Mouse (Mus musculus) forebrain, embryonic 12.5 days (tissue): Measurements from ENCODE around the gene Smlr1. TPM values are rescaled to one million over a fixed set of nuclear protein-coding genes. Genes with fewer than 3 reads are reported as not detected.

Experiments
- ATAC-seq: fragments of 200-750 bp; cut with Nextera tagmentation; 2 replicates; pipeline ENCODE4 v1.8.0; 2017; ENCODE audit warnings: moderate TSS enrichment; ENCODE audit not compliant: low FRiP score
- H3K27ac ChIP-seq: fragments of 300-500 bp; sonication (generic); 2 replicates; pipeline ENCODE4 v1.5.1; 2016; ENCODE audit warnings: mild to moderate bottlenecking
- H3K27me3 ChIP-seq: fragments of 300-500 bp; sonication (generic); 2 replicates; pipeline ENCODE4 v1.6.1; 2016; ENCODE audit warnings: mild to moderate bottlenecking
- H3K36me3 ChIP-seq: fragments of 300-500 bp; sonication (generic); replicated peaks from 2 replicates; pipeline ENCODE4 v1.6.1; 2016; ENCODE audit warnings: mild to moderate bottlenecking
- H3K4me1 ChIP-seq: fragments of 300-500 bp; sonication (generic); 2 replicates; pipeline ENCODE4 v1.6.1; 2016
- H3K4me2 ChIP-seq: fragments of 300-500 bp; sonication (generic); 2 replicates; pipeline ENCODE4 v1.6.1; 2016; ENCODE audit warnings: mild to moderate bottlenecking, moderate library complexity
- H3K4me3 ChIP-seq: fragments of 300-500 bp; sonication (generic); replicated peaks from 2 replicates; pipeline ENCODE4 v1.5.1; 2016; ENCODE audit warnings: mild to moderate bottlenecking
- H3K9ac ChIP-seq: fragments of 300-500 bp; sonication (generic); 2 replicates; pipeline ENCODE4 v1.6.1; 2016; ENCODE audit warnings: mild to moderate bottlenecking
- H3K9me3 ChIP-seq: fragments of 300-500 bp; sonication (generic); 2 replicates; pipeline ENCODE4 v1.6.1; 2016
- WGBS: fragments of 180-500 bp; shearing (Covaris S2); methylation state at CpG from one replicate; pipeline ENCODE4 v1.1.7; 2016; 5-methylcytosine and 5-hydroxymethylcytosine counted together
- polyA plus RNA-seq: library from polyadenylated mRNA; unstranded; fragments of >200 nt; fragmentation: Nextera tagmentation; extraction: Ambion mirVana; gene quantifications from 2 replicates; pipeline ENCODE4 v1.2.1, GENCODE M21; 2016

Smlr1 gene
- not detected in 2 replicates for polyA plus RNA-seq

DNA sequence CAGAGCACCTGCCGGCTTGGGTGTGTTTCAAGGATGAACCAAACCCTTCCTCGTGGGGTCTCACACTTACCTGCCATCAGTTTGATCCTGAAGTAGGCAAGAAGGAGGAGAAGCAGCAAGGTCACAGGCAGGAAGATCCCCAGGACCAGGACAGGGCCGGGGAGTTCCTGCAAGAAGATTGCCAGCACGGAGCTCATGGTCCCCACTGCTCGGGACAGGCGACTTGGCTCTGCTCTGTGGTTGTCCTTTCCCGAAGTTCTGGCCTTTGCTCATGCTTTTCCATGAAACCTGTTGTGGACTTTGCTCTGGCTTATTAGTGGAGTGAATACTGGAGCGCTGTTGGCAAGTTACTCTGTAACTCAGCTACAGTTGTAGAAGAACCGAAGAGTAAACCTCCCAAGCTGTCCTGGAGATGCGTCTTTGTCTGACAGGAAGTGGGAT is at the start of gene Smlr1:
Smlr1 (minus strand) TSS at position 377 of the 441 bp plus-strand sequence.
- no peak for ATAC-seq

DNA sequence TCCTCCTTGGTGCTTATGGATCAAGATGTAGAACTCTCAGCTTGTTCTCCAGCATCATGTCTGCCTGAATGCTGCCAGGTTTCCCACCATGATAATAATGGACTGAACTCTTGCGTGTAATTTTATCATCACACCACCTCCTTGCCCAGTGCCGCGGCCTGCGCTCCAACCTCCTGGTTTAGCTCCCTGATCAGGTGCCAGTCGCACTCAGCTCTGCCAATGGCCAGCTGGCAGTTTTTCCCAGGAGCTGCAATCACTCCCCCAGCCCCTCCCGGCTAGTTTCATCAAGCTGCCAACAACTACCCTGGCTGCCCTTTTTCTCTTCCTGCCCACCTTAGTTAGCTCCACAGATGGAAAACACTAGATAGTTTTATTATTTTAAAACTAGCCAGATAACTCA is 48.8 kb upstream of the Smlr1 start:
- Histone ChIP-seq H3K4me3 (no peak overlapping the region), H3K9me3 (no peaks in the 10 kb centered on the region), H3K27ac (no peak overlapping the region), H3K4me2 (no peak overlapping the region), H3K9ac (no peak overlapping the region), H3K27me3 (no peaks in the 10 kb centered on the region), H3K4me1 (no peaks in the 10 kb centered on the region), H3K36me3 (no peaks in the 10 kb centered on the region)
- 92% methylated on average over 6 of the region's 6 CpGs for WGBS
- ATAC-seq = no peak

More for the DNA sequence above, at the start of gene Smlr1:
- Histone ChIP-seq H3K4me1 (no peaks in the 10 kb centered on the region), H3K9ac (no peak within 1 kb of the TSS), H3K27ac (no peak within 1 kb of the TSS), H3K9me3 (no peaks in the 10 kb centered on the region), H3K4me2 (no peak within 1 kb of the TSS), H3K4me3 (no peak within 1 kb of the TSS), H3K36me3 (no peaks in the 10 kb centered on the region), H3K27me3 (no peaks in the 10 kb centered on the region)
- 95% methylated on average over 10 of the region's 10 CpGs for WGBS

DNA sequence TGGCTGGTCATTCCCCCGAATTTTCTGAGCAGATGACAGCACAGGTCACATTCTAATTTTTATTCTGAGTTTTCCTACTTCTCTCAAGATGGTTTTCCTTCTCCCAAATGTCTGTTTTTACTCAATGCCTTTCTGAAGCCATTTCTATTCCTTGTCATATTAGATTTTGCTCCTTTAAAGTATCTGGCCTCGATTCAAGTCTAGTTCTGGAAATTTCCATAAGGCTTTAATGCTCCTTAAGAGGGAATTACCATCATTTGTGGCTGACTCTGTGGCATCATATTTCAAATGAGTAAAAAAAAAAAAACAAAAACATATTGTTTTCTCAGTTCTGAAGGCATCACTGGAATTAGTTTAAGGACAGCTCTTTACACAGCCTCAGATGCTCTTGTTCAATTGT is 44.0 kb upstream of the Smlr1 start:
- no peak overlapping the region for H3K27ac ChIP-seq
- no peak overlapping the region for H3K4me2 ChIP-seq
- no peaks in the 10 kb centered on the region for H3K9me3 ChIP-seq
- no peak overlapping the region for H3K9ac ChIP-seq
- no peak for ATAC-seq
- H3K4me1 ChIP-seq = no peaks in the 10 kb centered on the region
- no peaks in the 10 kb centered on the region for H3K36me3 ChIP-seq
- 65% methylated on average over 2 of the region's 2 CpGs for WGBS
- no peak overlapping the region for H3K4me3 ChIP-seq
- no peaks in the 10 kb centered on the region for H3K27me3 ChIP-seq

DNA sequence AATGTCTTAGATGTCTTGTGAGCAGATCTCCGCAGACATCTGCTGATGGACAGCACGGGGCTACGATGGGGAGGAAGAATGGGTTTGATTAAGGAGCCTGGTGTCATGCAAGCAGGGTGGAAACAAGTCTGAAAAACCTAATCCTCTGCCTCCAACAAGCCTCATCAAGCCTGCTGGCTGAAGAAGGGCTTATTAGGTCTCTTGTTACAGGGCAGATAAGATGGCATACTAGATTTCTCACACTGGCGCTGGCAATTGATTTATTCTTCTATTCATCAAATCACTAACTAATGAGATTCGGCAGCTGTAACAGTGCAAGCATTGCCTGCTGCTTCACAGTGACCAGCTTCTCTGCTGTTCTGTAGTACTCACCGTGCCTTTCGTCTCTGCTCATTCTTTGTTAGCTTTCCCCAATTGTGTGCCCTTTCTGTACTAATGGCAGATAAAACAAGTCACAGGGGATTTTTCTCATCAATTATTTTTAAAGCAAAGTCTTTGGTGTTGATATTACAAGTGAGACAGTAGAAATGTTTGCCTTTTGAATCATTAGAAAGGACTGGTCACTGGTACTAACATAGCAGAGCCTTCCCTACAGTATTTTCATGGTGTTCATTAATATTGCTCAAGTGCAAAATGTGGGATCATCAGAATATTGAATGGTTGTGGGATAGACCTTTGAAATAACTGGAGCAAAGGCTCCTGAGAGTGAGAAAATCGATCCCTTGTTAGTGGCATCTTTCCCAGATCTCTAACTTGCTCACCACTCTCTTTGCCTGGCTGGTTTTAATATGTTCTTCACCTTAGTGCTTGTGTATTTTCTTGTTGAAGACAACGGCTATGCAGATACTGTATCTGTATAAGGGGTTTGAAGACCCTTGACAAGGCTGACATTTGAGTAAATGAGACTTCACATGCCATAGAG is 35.5 kb upstream of the Smlr1 start:
- no peak overlapping the region for H3K4me3 ChIP-seq

DNA sequence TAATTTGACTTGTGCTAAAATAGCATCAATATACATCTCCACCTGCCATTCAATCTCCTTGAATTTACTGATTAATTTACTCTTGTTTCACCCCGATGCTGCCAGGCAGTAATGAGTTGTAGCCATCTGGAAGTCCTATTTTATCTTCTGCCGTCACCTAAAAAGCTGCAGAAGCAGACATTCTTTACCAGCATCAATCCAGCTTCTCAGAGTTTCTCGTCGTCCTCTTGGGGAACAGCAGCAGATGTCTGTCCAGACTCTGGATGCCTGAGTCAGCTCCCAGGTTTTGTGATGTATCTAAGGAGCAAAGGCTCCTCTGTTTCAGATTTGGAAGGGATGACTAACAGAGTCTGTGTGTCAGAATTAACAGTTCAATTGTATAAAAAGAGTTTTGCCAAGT is 16.9 kb upstream of the Smlr1 start:
- Histone ChIP-seq H3K4me3 (no peak overlapping the region), H3K36me3 (no peaks in the 10 kb centered on the region), H3K4me1 (no peaks in the 10 kb centered on the region), H3K27ac (no peak overlapping the region), H3K9me3 (no peaks in the 10 kb centered on the region), H3K27me3 (no peaks in the 10 kb centered on the region), H3K4me2 (no peak overlapping the region), H3K9ac (no peak overlapping the region)
- 70% methylated on average over 4 of the region's 4 CpGs for WGBS
- no peak for ATAC-seq

More for the DNA sequence above, 35.5 kb upstream of the Smlr1 start:
- no peak overlapping the region for H3K9ac ChIP-seq
- no peaks in the 10 kb centered on the region for H3K9me3 ChIP-seq
- peak overlapping the region; percentile 38 for H3K4me2 ChIP-seq
- no peaks in the 10 kb centered on the region for H3K27me3 ChIP-seq
- no peaks in the 10 kb centered on the region for H3K36me3 ChIP-seq
- H3K27ac ChIP-seq = peak overlapping the region; percentile 69
- 25% methylated on average over 9 of the region's 9 CpGs for WGBS
- peaks cover 16% of the 10 kb centered on the region for H3K4me1 ChIP-seq
- peak; percentile 75 for ATAC-seq

DNA sequence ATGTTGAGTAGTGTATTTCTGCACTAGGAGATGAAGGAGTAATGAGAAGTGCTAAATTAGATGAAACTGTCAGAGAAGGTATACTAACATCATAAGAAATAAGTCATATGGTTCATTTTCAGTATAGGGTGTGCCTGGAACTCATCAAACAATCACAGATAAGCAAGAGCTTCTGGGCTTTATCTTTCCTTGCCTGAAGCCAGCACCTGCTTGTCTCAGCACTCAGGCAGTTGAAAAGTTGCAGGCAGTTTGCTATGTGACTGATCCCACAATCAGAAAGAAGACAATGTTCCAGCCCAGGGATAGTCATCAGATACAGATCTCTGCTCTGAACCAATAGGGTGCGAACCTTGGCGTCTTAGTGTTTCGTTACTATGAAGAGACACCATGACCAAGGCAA is 5.0 kb upstream of the Smlr1 start:
- no peaks in the 10 kb centered on the region for H3K36me3 ChIP-seq
- H3K9ac ChIP-seq = no peak overlapping the region
- no peak overlapping the region for H3K4me2 ChIP-seq
- no peaks in the 10 kb centered on the region for H3K9me3 ChIP-seq
- 97% methylated on average over 3 of the region's 3 CpGs for WGBS
- H3K4me3 ChIP-seq = no peak overlapping the region
- no peaks in the 10 kb centered on the region for H3K4me1 ChIP-seq
- no peak for ATAC-seq
- no peaks in the 10 kb centered on the region for H3K27me3 ChIP-seq
- no peak overlapping the region for H3K27ac ChIP-seq

DNA sequence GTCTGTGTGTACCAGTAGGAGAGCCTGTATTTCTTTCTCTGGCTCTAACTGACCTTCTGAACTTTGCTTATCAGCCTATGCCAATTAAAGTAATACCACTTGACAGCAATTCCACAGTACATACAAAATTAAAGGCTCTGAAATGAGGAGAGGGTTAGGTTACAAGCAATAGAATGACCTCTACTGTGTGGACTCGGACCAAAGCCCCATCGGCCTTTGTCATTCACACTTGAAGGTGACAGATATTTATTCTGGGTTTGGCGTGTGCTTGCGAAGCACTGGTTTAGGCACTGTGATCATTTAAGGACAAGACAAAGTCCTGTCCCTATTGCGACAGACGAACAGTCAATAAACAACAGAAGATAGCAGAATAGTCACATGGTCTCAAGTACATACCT is 3.7 kb upstream of the Smlr1 start:
- Histone ChIP-seq H3K4me2 (no peak overlapping the region), H3K4me1 (no peaks in the 10 kb centered on the region), H3K9ac (no peak overlapping the region), H3K27ac (no peak overlapping the region), H3K27me3 (no peaks in the 10 kb centered on the region), H3K4me3 (no peak overlapping the region), H3K36me3 (no peaks in the 10 kb centered on the region), H3K9me3 (no peaks in the 10 kb centered on the region)
- WGBS = 74% methylated on average over 6 of the region's 6 CpGs
- no peak for ATAC-seq

DNA sequence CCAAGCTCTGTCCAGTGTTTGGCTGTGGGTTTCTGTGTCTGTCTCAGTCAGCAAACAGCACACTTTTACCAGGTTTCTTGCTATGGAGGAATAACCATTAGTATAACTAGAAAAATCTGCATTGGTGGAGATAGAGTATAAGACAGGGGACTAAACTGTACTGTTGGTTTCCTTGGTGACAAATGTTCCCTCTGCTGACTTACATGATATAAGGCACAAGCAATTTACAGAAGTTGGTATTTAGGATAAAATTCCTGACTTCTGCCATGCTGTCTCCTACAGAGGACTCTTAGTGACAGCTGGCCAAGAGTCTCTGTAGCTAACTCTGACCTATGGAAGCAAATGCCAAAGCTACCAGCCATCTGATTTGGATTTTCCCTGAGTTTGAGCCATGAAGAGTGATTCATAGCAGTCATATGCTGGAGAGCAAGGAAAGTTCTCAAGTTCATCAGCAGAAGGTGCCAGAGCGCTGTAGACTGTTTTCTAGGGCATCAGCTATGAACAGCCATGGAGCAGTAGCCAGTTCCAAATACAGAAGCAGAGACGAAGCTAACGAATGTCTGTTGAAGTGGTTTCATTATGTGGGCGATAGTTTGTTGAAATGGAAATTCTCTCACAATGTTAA is 3.2 kb upstream of the Smlr1 start:
- WGBS = 71% methylated on average over 4 of the region's 4 CpGs
- no peak for ATAC-seq
- no peaks in the 10 kb centered on the region for H3K9me3 ChIP-seq
- no peak overlapping the region for H3K4me3 ChIP-seq
- H3K4me2 ChIP-seq = no peak overlapping the region
- no peaks in the 10 kb centered on the region for H3K4me1 ChIP-seq
- no peaks in the 10 kb centered on the region for H3K27me3 ChIP-seq
- H3K36me3 ChIP-seq = no peaks in the 10 kb centered on the region
- no peak overlapping the region for H3K27ac ChIP-seq
- no peak overlapping the region for H3K9ac ChIP-seq

DNA sequence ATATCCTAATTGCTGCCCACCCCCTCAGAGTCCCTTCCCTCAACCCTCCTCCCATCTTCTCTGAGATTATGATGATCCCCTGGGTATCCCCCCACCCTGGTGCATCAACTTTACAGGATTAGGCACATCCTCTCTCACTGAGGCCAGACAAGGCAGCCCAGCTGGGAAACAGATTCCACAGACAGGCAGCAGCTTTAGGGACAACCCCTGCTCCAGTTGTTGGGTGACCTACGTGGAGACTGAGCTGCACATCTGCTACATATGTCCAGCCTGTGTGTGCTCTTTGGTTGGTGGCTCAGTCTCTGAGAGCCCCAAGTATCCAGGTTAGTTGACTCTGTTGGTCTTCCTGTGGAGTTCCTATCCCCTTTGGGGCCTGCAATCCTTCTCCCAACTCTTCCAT is 2.7 kb upstream of the Smlr1 start:
- Histone ChIP-seq H3K4me2 (no peak overlapping the region), H3K9me3 (no peaks in the 10 kb centered on the region), H3K4me3 (no peak overlapping the region), H3K27me3 (no peaks in the 10 kb centered on the region), H3K36me3 (no peaks in the 10 kb centered on the region), H3K27ac (no peak overlapping the region), H3K4me1 (no peaks in the 10 kb centered on the region), H3K9ac (no peak overlapping the region)
- ATAC-seq = no peak
- 73% methylated on average over 1 of the region's 1 CpGs for WGBS

DNA sequence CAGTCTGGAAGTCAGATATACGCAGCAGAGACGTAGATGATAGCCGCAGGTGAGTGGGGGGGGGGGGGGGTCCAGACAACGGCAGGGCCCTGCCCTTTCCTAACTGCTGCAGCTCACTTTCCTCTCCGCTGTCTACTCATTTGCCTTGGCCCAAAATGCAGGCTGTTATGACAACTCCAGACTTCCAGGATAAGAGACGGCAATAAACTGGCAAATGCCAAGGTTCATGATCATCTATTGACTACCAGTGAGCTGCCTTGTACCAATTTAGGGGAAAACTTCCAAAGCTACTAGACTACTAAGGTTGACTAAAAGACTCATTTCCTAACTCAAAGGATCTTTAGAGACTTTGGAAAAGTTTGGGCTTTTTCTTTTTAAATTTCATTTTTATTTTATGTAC is 554 bp upstream of the Smlr1 start:
- no peaks in the 10 kb centered on the region for H3K4me1 ChIP-seq
- ATAC-seq = no peak
- H3K27me3 ChIP-seq = no peaks in the 10 kb centered on the region
- no peak overlapping the region for H3K9ac ChIP-seq
- 92% methylated on average over 6 of the region's 6 CpGs for WGBS
- H3K4me3 ChIP-seq = no peak overlapping the region
- H3K4me2 ChIP-seq = no peak overlapping the region
- no peaks in the 10 kb centered on the region for H3K36me3 ChIP-seq
- no peak overlapping the region for H3K27ac ChIP-seq
- no peaks in the 10 kb centered on the region for H3K9me3 ChIP-seq

DNA sequence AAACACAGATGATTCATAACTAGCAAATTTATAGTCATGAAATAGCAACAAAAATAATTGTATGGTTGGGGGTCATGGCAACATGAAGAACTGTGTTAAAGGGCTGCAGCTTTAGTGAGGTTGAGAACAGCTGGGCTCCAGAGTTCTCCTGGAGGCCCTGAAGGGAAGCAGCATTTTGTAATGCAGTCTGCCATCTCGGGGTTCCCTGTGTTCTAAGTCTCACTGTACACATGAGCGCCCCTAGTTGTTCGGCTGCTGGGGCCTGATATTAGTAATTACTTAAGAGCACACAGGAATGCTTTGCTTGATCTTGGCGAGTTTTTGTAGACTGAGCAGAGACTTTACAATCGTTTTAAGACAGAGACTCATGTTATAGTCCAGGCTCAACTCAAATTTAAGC is 1.6 kb downstream of the Smlr1 start:
- H3K36me3 ChIP-seq = no peaks in the 10 kb centered on the region
- ATAC-seq = no peak
- 86% methylated on average over 5 of the region's 5 CpGs for WGBS
- no peak overlapping the region for H3K27ac ChIP-seq
- H3K27me3 ChIP-seq = no peaks in the 10 kb centered on the region
- no peak overlapping the region for H3K4me3 ChIP-seq
- no peak overlapping the region for H3K4me2 ChIP-seq
- no peaks in the 10 kb centered on the region for H3K9me3 ChIP-seq
- H3K9ac ChIP-seq = no peak overlapping the region
- no peaks in the 10 kb centered on the region for H3K4me1 ChIP-seq

DNA sequence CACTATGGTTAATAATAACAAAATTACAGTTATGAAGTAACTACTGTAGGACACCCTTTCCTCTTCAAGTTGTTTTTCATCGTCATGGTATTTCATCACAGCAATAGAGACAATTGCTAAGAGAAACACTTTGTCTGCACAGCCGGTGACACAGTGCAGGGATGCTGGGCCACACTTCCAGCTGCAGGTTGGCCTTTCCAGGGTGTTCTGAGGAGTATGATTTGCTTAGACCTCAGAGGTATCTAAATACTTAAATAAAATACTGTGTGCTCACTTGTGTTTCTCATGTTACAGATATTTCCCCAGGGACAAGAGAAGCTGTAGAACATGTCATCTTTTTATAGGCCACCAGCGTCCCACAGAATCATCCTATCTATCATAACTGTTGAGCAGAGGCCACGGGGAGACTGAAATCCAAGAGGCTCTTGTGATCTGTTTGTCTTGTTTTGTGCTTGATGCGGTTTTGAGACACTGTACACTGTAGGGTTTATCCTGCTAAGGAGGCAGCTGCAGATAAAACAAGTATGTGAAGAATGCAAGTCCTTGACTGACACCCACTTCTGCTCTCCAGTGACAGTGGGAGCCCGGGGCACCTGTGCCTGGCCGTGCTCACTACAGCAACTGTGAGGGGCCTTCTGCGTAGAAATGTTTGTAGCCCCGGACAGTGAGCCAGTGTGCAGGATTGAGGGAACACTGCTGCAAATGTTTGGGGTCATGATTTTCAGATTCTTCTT is 2.4 kb downstream of the Smlr1 start:
- H3K9ac ChIP-seq = no peak overlapping the region
- no peak overlapping the region for H3K27ac ChIP-seq
- H3K4me1 ChIP-seq = no peaks in the 10 kb centered on the region
- no peaks in the 10 kb centered on the region for H3K9me3 ChIP-seq
- H3K27me3 ChIP-seq = no peaks in the 10 kb centered on the region
- H3K4me2 ChIP-seq = no peak overlapping the region
- 87% methylated on average over 9 of the region's 9 CpGs for WGBS
- ATAC-seq = no peak
- H3K36me3 ChIP-seq = no peaks in the 10 kb centered on the region
- no peak overlapping the region for H3K4me3 ChIP-seq
